Mouse (Mus musculus) embryonic fibroblast, embryonic 13.5 days (primary cell): ENCODE measurements around the gene Gm28553.
"Not testable (repeated sequence)": the region's sequence is repeated elsewhere in the genome, so short reads cannot be mapped to it uniquely, and the experiment has no call there.

Experiments used
- CTCF ChIP-seq: IDR thresholded peaks from 2 replicates; pipeline ENCODE4 v1.5.1; 2011; ENCODE audit warnings: mild to moderate bottlenecking, control low read depth, low read length, moderate library complexity, borderline replicate concordance; ENCODE audit not compliant: insufficient read depth
- POLR2A ChIP-seq: IDR thresholded peaks from 2 replicates; pipeline ENCODE4 v1.6.1; 2011; ENCODE audit warnings: low read depth, mild to moderate bottlenecking, control low read depth, low read length, moderate library complexity

GRCm38 (mm10) chrY:48856197-48856596 is at the start of gene Gm28553:
- TF ChIP-seq POLR2A, CTCF: not testable (repeated sequence)
